Mouse (Mus musculus): ENCODE measurements around the gene Hnf4a.

- TF ChIP-seq CTCF (IDR thresholded peaks at IDR 0.05; ENCODE audit: control insufficient read depth, insufficient read depth, insufficient read length) (no peak), CEBPB (IDR thresholded peaks at IDR 0.05; ENCODE audit: low read depth) (no peak), USF1 (IDR thresholded peaks at IDR 0.05; ENCODE audit: low read depth) (no peak)
Measured at GRCm38 (mm10) chr2:163613990-163614389, 107.4 kb downstream of the Hnf4a start.

All from C2C12 (cell line).